Mouse (Mus musculus): ENCODE measurements around the gene Frat2.
A peak's percentile ranks its signal among the peaks of the same experiment; 100 is the strongest.

Frat2 gene

DNA sequence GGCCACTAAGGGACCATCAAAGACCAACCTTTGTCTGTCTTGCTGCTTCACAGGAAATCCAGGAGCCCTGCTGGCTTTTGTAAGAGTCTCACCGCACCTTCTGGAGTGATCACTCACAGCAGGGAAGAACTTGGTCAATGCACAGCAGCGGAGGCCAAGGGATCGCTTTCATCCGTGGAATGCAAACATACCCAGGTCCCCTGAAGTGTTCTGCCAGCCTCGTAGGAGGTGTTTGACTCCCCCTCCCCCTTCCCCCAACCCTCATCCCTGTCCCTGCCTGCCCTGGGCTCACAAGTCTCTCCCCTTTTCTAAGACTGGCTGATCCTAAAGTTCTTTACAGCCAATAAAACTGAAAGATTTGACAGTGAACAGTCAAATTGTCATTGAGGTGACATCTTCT is 26.5 kb downstream of the Frat2 start:
- no peak for DNase-seq (ENCODE audit: low read depth, low spot score)

DNA sequence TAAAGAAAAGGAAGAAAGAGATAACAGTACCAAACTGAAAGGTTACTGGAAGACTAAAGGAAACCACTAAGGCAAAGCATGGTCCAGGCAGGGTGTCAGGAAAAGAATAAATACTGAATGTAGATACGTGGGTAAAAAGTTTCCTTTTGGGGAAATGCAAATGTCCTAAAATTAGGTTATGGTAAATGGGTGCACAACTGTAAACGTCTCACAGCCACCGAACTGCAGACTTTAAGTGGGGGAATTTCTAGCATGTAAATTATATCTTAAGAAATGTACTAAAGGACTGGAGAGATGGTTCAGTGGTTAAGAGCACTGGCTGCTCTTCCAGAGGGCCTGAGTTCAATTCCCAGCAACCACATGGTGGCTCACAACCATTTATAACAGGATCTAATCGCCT is 29.2 kb downstream of the Frat2 start:
- no peak for DNase-seq (ENCODE audit: low read depth, low spot score)

DNA sequence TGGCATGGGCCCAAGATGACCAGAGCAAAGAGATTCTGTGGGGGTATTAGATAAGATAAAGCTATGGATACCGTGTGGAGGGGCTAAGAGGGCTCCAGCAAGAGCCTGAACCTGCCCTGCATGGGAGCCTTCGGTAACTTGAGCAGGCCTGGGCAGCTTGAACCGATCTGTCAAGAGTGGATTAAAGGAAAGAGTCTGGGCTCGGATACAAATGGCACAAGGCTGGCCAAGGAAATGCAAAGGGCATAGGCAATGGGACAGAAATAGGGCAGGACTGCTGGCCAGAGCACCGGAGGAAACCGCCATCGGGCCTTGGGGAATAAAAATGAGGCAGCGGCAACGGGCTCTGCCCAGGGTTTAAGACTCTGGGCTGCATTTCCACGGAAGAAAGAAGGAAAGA is 30.6 kb downstream of the Frat2 start:
- no peak for DNase-seq (ENCODE audit: low read depth, low spot score)

DNA sequence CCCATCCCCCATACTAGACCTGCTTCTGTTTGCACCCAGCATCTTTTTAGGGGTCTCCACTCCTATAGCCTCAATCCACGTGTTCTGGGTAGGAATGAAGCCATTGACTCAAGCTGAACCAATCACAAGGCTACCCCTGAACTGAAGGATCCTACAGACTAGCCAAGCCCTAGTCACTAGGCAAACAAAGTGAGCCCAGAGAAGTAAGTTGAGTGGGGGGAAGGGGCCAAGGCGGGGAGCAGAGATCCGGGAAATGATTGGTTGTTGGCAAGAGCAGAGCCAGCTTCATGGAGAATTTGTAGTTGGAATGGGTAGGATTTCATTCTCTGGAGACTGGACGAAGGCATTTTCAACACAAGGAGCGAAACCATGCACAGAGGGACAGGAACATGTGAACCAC is 31.0 kb downstream of the Frat2 start:
- no peak for DNase-seq (ENCODE audit: low read depth, low spot score)

DNA sequence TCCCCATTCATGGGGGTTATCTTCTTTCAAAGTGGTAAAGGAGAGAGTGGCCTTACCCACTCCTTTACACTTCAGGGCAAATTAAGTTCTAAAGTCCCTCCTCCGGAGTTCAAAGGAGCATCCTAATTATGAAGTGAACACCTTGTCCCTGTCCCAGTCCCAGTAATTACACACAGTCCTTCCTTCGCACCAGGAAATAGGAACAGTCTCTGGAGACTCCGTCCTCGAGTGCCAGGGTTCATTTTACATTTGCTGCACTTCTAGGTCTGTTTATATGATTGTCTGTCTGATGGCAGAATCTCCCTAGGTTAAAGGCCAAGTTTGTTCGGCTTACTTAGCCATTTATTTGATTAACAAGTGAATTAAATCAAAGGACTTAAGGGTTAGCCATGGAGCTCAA is 31.5 kb downstream of the Frat2 start:
- DNase-seq (ENCODE audit: low read depth, low spot score), result no peak

DNA sequence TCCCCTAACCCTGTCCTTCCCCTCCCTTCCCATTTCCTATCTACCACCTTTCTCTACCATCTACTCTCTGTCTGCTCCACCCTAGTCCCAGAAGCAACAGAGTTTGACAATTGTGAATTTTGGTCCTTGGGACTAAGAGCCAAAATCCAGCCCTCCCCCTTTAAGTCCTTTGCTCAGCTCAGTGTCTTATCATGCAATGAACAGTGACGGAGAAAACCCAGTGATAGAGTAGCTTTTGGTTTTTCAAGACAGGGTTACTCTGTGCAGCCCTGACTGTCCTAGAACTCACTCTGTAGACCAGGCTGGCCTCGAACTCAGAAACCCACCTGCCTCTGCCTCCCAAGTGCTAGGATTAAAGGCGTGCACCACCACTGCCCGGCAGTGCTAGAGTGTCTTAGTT is 34.6 kb downstream of the Frat2 start:
- no peak for DNase-seq (ENCODE audit: low read depth, low spot score)

DNA sequence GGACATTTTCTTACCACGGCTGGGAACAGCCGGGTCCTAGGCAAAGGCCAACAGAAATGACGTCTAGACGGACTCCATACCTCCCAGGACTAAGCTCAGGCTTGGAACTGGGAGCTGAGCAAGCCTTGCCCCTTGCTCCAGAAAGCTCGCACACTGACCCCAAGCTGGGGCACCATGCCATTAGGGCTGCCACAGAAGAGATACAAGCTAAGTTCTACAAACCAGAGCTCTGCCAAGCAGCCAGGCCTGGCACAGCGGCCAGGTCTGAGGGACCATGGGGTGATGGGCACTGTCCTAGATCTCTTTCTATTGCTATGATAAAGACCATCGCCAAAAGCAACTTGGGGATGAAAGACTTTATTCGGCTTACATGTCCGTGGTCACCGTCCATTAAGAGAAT is 35.4 kb downstream of the Frat2 start:
- DNase-seq (ENCODE audit: low read depth, low spot score), result no peak

DNA sequence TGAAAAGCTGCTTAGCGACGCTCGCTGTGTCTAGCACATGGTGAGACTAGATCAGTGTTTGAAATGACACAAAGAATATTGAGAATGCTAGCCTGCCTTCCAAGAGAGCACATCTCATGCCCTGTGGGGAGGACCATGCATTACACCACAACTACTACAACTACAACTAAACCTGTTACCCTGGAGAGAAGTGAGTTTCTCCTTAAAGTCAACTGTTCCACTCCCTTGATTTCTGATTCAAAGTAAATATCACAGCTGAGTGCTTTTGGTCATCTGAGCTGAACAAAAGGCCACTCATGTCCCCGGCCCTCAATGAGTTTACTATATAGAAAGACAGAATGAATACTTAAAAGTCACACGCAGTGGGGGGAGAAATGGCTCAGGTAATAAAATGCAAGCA is 37.9 kb downstream of the Frat2 start:
- DNase-seq (ENCODE audit: low read depth, low spot score), result no peak

DNA sequence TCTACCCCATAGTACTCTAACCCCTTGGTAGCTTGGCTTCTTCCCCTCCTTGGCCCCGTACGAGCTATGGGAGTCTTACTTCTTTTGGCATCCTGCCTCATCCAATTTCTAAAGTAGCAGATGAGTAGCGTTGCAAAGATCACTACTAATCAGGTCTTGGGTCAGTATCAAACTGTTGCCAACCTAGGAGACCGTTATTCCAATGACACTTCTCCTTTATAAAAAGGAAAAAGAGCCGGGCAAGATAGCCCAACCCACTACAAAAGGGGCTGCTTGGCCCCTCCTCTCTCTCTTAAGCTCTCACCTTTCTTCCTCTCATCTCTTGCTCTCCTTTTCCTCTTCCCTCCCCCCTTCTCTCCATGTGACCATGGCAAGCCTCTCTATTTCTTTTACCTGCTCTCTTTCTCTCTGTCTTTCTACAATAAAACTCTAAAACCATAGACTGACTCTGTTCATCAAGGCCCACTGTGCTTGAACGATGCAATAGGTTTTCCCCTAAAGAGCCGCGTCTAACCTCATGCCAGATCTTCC is 39.8 kb downstream of the Frat2 start:
- DNase-seq (ENCODE audit: low read depth, low spot score), result no peak

DNA sequence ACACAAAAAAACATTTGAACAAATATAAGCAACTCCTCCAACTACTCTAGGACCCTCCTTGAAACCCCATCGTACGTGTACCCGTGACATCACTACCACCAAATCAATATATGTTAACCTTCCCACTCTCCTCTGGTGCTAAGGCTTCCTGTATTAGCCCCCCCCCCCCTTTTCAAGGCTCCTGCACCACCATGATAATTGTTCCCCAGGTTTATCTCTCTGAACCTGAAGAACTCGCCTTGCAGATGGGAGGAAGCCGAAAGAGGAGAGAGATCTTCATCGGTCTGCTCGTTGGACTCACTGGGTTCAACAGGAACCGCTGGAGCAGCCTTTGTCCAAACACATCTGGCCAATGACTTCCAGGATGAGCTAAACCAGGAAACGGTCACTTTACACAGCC is 40.4 kb downstream of the Frat2 start:
- no peak for DNase-seq (ENCODE audit: low read depth, low spot score)

DNA sequence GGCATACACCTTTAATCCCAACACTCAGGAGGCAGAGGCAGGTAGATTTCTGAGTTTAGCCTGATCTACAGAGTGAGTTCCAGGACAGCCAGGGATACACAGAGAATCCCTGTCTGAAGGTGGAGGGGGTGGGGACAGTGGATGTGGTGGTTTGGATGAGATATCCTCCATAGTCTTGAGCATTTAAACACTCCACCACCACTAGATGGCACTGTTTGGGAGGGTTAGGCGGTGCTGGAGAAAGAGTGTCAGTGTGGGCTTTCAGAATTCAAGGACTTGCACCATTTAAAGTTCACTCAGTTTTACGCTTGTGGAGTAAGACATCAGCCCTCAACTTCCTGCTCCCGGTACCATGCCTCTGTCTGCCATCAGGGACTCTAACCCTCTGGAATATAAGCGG is 42.1 kb downstream of the Frat2 start:
- DNase-seq (ENCODE audit: low read depth, low spot score), result no peak

DNA sequence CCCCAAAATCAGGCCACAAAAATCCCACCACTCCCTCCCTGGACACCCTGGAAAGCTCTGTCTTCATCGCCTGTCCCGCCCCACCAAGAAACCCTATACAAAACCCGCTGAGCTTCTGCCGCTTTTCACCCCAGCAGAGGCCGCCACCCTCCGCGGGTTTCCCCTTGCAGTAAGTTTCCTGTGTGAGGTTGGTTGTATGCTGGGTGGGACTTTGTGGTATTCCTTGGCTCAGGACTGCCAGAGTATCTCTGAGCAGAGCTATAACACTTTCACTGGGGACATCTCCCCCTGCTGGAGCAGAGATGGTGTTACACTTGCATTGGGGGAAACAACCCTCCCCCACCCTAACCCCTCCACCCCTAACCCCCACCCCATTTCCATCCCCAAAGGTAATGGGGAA is 44.6 kb downstream of the Frat2 start:
- peak; percentile 19 for DNase-seq (ENCODE audit: low read depth, low spot score)

DNA sequence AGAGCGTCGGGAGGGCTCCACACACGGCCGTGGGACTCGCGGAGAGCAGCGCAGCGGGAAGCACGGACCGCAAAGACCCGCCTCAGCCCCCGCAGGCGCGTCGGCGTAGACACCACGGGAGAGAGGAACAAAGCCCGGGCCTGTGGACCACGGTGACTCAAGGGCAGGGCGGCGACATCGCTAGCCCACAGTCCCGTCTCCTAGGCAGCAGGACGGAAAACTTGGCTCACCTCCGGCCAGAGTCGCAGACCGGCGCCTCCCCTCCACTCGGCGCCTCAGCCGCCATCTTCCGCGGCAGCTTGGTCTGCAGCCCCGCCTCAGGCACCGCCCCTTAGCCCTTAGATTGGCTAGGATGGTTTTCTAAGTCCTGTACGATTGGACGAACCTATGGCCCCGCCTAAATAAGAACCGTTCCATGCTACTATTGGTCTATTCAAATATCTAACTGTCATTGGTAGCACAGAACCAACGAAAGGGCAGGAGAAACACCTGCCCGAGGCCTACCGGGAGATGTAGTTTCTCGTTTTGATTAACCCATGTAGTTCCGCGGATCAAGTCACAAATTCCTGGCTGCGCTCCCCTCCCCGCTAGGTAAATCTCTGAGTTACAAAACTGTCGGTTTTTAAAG is 46.1 kb downstream of the Frat2 start, which contains the start of gene Arhgap19:
Gene Arhgap19 (minus strand): TSS at position 306 of the 628 bp plus-strand sequence.
- peak; percentile 98 for DNase-seq (ENCODE audit: low read depth, low spot score)

DNA sequence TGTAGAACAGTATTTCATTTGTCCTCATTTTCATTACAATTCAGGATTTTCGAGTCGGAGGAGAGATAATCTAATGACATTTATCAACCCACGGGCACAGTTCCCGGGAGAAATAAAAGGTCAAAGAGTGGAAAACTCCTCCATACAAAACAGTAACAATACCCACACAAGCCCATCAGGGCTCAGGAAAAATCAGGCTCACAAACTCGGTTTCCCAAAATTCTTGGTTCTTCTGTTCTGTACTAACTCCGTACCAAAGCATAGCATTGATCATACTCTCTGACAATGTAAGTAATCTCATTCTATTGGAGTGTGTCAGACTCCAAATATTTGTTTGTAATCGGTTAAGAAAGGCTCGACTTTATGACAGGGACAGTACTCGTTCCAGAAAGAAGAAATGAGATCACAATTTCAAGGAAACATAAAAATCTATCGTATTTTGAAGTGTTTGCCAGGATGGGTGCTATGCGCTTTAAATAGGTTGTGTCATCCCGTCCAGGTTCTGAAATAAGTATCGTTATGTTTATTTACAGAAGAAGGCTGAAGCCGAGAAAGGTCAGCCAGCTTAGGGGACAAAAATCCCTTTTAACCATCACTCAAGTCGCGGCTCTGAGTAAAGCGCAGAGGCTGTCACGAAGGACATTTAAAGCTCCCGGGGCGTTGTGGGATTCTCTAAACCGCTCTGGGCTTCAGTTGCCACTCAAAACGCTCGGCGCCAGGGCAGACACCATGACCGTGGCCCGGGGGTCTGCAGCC is 46.8 kb downstream of the Frat2 start:
- DNase-seq (ENCODE audit: low read depth, low spot score), result peak; percentile 15

DNA sequence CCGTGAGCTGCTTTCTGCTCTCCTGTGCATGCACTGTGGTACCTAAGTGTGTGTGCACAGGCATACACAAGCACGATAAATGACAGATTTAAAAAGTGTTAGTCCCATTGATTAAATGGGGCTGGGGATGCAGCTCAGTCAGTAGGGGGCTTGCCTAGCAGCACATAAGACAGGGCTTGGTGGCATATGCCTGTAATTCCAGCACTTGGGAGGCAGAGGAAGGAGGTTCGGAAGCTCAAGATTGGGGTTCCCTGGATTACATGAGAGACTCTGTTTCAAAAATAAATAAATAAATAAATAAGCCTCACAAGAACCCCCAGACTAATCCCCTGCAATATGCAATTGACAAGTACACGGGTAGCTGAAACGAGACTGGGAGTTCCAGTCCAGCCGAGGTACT is 47.5 kb downstream of the Frat2 start:
- no peak for DNase-seq (ENCODE audit: low read depth, low spot score)

DNA sequence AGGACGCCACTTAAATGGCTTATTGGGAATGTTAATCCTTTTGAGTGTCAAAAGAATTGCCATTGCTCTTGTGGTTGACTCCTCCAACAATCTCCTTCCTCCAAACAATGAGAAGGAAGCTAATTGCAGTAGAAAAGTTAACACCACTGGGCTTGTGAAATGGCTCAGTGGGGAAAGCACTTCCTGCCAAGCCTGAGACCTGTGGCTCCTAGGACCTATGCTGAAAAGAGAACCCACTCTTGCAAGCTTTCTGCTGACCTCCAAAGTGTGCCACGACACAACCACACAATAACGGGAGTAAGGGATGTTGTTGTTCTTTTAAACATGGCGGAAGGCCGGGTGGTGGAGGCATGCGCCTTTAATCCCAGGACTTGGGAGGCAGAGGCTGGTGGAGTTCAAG is 50.4 kb downstream of the Frat2 start:
- DNase-seq (ENCODE audit: low read depth, low spot score), result no peak

DNA sequence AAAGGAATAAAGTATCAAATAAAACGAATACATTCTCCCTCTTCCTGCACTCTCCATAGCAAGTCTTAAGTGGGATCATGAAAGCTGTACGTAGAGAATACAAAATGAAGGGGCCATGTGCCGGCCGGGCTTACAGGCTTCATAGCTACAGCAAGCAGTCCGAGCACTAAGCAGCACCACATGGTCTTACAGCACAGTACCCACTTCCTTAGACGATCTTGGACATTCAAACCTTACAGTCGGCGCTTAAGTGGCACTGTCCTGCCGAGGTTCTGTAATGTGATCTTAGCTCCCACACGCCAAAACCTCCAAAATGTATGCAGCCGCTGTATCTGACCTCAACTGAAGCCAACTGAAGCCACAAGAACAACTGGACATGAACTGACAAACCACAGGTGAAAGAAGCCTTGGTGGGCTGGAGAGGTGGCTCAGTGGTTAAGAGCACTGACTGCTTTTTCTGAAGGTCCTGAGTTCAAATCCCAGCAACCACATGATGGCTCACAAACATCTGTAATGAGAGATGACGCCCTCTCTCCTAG is 51.1 kb downstream of the Frat2 start:
- DNase-seq (ENCODE audit: low read depth, low spot score), result no peak

DNA sequence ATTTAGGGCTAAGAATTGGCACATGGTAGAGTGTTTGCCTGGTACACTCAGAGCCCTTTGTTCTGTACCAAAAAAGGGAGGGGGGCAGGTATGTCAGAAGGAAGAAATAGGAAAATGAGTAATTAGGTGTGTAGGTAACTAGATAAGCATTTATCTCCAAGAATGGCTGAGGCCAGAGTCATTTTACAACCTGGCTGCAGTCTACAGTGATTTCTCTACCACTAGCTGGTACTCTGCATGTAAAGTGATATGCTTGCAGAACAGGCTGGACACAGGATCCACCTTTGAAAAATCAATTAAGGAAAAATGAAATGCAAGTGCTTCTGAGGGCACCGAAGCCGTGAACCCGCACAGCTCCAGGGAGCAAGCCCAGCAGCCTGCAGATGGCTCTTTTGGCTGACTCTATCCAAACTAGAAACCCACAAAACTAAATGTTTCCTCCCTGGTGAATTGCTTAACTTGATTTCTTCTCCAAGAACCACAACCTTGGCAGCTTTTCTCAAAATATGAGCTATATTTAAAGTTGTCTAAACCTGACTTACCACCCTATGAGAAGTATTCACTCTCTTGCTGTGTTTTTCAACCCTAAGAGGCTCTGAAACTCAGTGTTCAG is 51.7 kb downstream of the Frat2 start:
- DNase-seq (ENCODE audit: low read depth, low spot score), result no peak

All from brain, adult 2 months (tissue).